28 mouse cellular contexts compared by ENCODE assay signal in genomic region chr16:17757756-17758155, GRCm38 (mm10).
"Had no signal": no experiment of that assay in that cellular context is flagged by ENCODE, and none has a peak within 500 bp of the region (broad histone marks: within the 10 kb centered on the region; RNA-seq: fewer than 3 reads in every experiment).

No protein-coding gene starts in this region.

- H3K36me3 ChIP-seq: embryonic facial prominence, embryonic 12.5 days; forebrain, embryonic 12.5 days; forebrain, embryonic 15.5 days had no signal

- H3K27ac ChIP-seq: embryonic facial prominence, embryonic 10.5 days; embryonic facial prominence, embryonic 12.5 days; embryonic facial prominence, embryonic 13.5 days; embryonic facial prominence, embryonic 15.5 days; forebrain, embryonic 10.5 days; forebrain, embryonic 12.5 days; forebrain, embryonic 13.5 days; forebrain, embryonic 15.5 days; gastrocnemius, adult 2 months had no signal

- H3K4me3 ChIP-seq: embryonic facial prominence, embryonic 10.5 days; embryonic facial prominence, embryonic 12.5 days; embryonic facial prominence, embryonic 13.5 days; embryonic facial prominence, embryonic 15.5 days; erythroblast, embryonic 14.5 days; forebrain, embryonic 10.5 days; forebrain, embryonic 12.5 days; forebrain, embryonic 13.5 days; forebrain, embryonic 15.5 days; gastrocnemius, adult 2 months had no signal

- H3K9me3 ChIP-seq: embryonic facial prominence, embryonic 10.5 days; embryonic facial prominence, embryonic 12.5 days; embryonic facial prominence, embryonic 13.5 days; embryonic facial prominence, embryonic 15.5 days; forebrain, embryonic 10.5 days; forebrain, embryonic 12.5 days; forebrain, embryonic 13.5 days; forebrain, embryonic 15.5 days had no signal

- ATAC-seq: forebrain, embryonic 13.5 days; forebrain, embryonic 14.5 days; forebrain, embryonic 15.5 days; forebrain, embryonic 16.5 days; forebrain, postnatal 0 days had no signal

- H3K4me2 ChIP-seq: embryonic facial prominence, embryonic 12.5 days; forebrain, embryonic 12.5 days; forebrain, embryonic 13.5 days; forebrain, embryonic 15.5 days had no signal

- H3K27me3 ChIP-seq: embryonic facial prominence, embryonic 12.5 days; embryonic facial prominence, embryonic 13.5 days; embryonic facial prominence, embryonic 15.5 days; forebrain, embryonic 15.5 days had no signal

- H3K9ac ChIP-seq: embryonic facial prominence, embryonic 12.5 days; embryonic facial prominence, embryonic 13.5 days; embryonic facial prominence, embryonic 15.5 days; forebrain, embryonic 12.5 days; forebrain, embryonic 13.5 days; forebrain, embryonic 15.5 days; forebrain, postnatal 0 days had no signal

- DNase-seq: cerebellum, adult 18-20 months; cerebellum, adult 2 months; cerebellum, adult 8-10 months; cerebellum, adult 9-10 months; cerebellum, adult 9-11 months; cerebellum, postnatal 10 days; cerebellum, postnatal 14 days; cerebellum, postnatal 25 days; cerebellum, postnatal 36 days; embryo, embryonic 11 days; forebrain, postnatal 0 days; gastrocnemius, adult 2 months; gastrocnemius, postnatal 10 days; gastrocnemius, postnatal 14 days; gastrocnemius, postnatal 25 days; gastrocnemius, postnatal 36 days; heart, adult 18-20 months had no signal
